Mouse (Mus musculus) myocyte (in vitro differentiated cells): ENCODE measurements around the gene Gnb2.

Experiments
- MYOD1 ChIP-seq, 3 experiments: IDR thresholded peaks; one replicate each; pipeline ENCODE4 v1.6.1; 2011; ENCODE audit warnings: control low read depth in 2 of 3, low read depth in 2 of 3, mild to moderate bottlenecking in 2 of 3, moderate library complexity in 1 of 3; ENCODE audit not compliant: insufficient read length in 2 of 3, control insufficient read depth in 1 of 3
- POLR2A ChIP-seq: IDR thresholded peaks from one replicate; pipeline ENCODE4 v1.6.1; 2011; ENCODE audit warnings: low read depth, mild to moderate bottlenecking, control low read depth, moderate library complexity; ENCODE audit not compliant: insufficient read length
- USF1 ChIP-seq: IDR thresholded peaks from one replicate; pipeline ENCODE4 v1.6.1; 2011; ENCODE audit warnings: low read depth, mild to moderate bottlenecking, control low read depth, moderate library complexity

DNA sequence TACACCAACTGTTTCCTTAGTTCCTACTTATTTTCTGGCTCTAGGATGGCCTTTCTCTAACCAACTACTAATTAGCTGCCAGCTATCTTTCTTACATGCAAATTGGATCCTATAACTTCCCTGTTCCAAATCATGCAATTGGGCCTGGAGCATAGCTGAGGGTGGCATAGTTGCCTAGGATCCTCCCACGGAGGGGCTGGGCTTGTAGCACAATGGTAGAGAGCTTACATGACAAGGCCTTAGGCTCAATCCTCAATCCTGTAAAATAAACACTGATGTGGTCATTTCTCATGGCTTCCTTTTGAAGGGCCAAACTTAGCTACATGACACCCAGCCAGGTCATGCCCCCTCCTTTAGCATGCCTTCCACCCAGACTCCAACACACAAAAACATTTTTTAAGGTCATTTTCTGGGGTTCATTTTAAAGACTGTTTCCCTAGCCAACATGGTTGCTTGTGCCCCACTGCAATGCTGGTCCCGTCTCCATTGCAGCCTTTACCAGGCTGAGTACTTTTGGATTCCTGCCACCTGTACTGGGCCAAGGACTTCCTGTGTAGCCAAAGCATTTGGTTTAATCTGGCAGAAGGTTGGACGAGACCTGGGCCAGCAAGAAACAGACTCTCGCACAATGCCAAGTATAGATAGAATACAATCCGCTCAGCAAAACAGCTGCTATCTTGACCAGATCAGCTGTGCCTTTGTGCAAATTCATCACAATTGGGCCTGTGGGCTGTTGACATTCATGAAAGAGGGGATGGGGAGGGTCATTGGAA, 8.6 kb upstream of the Gnb2 start:
- TF ChIP-seq POLR2A (no peak), USF1 (no peak), MYOD1 (IDR thresholded peaks at IDR 0.05; ENCODE audit: control insufficient read depth in 1 of 3, insufficient read length in 2 of 3, low read depth in 2 of 3) (peak in 1 of 3 experiments; percentile 2)
